Mouse (Mus musculus): ENCODE data around the gene Ccnd3.

Ccnd3 gene

DNA sequence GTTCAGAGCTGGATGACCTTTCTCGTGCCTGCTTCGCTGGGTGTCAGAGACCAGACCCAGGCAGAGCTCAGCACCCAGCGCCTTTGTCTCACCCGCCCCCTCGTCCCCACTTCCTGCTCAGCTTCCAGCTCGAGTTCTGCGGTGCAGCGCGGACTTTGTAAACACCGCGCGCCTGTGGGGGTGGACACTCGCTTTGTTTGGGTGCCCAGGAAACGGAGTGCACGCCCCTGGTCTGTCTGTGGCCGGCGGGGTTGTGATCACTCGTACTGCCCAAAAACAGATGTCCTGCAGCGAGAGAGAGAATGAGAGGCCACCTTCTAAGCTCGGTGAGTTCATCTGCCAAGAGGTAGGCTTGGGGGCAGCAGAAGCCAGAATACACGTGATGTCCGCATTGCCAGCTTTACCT, at the start of gene Ccnd3:
Gene Ccnd3, plus strand, starts transcription at position 111 of the 406 bp plus-strand sequence.
- no peak for TF ChIP-seq GATA4 (IDR thresholded peaks at IDR 0.05; ENCODE audit: insufficient replicate concordance, low read length)

DNA sequence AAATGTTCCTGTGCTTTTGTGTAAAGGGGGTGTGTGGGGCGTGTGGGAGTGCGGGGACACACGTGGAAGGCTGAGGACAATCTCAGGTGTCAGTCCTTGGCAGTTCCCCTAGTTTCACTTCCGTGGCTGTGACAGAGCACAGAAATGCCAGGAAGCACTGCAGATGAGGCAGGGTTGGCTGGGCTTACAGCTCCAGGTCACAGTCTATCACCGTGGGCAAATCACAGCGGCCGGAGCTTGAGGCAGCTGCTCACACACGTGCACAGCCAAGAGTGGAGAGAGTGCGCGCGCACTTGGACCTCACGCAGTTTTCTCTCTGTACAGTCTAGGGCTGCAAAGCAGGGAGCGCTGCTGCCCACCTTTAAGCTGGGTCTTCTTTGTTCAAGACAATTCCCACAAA, 46.5 kb upstream of the Ccnd3 start:
- TF ChIP-seq GATA4 (IDR thresholded peaks at IDR 0.05; ENCODE audit: insufficient replicate concordance, low read length): no peak

GRCm38 (mm10) chr17:47458936-47459335, 45.9 kb upstream of the Ccnd3 start:
- no peak for TF ChIP-seq GATA4 (IDR thresholded peaks at IDR 0.05; ENCODE audit: insufficient replicate concordance, low read length)

- peak; percentile 48; the same call in 1 of the 2 replicates for TF ChIP-seq GATA4 (IDR thresholded peaks at IDR 0.05; ENCODE audit: insufficient replicate concordance, low read length)
These were observed 45.4 kb upstream of the Ccnd3 start for GRCm38 (mm10) chr17:47459341-47459919.

- no peak for TF ChIP-seq GATA4 (IDR thresholded peaks at IDR 0.05; ENCODE audit: insufficient replicate concordance, low read length)
These were observed 43.2 kb upstream of the Ccnd3 start for GRCm38 (mm10) chr17:47461688-47462087.

DNA sequence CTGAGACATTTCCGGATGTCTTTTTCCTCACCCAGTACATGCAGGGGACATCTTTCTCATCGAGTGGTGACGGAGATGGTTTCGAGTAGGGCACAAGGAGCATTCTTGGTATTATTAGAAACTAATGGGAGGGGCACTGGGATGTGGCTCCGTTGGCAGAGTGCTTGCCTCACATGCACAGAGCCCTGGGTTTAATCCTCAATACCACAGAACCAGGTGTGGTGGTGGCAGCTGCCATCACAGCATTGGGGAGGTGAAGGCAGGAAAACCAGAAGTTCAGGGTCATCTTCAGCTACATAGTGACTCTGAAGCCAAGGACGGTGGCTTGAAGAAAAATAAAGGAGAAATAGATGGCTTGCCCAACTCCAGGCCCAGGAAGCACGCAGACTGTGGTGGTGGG, 42.6 kb upstream of the Ccnd3 start:
- TF ChIP-seq GATA4 (IDR thresholded peaks at IDR 0.05; ENCODE audit: insufficient replicate concordance, low read length): no peak

DNA sequence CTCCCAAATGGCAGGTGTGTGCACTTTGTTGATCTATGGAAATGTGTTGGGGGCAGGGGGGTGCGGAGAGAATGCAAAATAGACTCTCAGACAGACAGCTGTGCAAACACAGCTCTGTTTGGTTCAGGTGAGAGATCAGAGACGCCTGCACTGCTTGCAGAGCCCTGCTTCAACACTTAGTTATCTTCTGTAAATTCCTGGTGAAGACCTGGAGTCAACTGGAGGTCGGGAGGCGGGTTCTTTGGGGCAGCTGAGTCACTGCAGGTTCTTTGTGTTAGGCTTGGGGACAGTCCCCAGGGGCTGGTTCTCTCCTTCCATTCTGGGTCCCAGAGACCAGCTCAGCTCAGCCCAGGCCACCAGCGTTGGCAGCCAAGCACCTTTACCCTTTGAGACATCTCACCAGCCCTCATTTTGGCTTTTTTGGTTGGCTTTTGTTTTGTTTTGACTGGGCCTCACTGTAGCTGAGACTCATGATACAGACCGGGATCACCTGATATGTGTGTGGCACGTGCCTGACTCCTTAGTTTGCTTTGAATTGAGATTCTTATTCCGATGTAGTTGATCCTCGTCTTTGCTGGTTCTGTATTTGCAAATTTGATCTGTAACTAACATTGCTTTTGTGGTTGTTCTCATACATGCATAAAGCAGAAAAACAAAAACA, 42.0 kb upstream of the Ccnd3 start:
- TF ChIP-seq GATA4 (IDR thresholded peaks at IDR 0.05; ENCODE audit: insufficient replicate concordance, low read length): no peak

DNA sequence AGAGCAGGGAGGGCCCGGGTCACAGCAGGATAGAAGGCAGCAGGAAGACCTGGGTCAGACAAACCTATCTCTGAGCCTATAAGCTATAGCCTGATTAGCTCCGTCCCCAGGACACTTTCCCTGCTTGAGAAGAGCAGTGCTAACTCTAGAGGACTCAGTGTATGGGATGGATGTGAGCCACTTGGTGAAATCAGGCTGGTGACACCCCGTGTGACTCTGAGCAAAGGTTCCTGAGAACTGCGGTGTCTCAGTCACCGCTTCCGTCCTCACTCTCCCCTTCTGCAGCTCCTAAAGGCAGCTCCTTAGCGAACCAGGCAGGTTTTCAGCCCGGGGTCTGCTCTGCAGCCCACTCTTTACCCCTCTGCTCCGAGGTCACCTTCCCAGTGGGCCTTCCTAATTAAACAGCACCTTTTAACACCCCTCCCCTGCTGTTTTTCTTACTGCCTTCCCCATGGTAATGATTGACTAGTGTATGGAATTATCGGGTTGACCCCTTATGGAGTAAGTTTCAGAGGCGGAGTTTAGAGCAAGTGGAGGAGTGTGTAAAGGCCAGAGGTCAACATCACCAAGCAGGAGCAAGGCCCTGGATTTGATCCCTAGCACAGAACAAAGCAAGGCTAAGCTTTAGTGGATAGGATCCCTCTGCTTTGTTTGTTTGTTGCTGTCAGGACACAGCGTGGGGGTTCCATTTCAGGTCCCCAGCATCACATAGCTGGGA, 40.4 kb upstream of the Ccnd3 start:
- no peak for TF ChIP-seq GATA4 (IDR thresholded peaks at IDR 0.05; ENCODE audit: insufficient replicate concordance, low read length)

DNA sequence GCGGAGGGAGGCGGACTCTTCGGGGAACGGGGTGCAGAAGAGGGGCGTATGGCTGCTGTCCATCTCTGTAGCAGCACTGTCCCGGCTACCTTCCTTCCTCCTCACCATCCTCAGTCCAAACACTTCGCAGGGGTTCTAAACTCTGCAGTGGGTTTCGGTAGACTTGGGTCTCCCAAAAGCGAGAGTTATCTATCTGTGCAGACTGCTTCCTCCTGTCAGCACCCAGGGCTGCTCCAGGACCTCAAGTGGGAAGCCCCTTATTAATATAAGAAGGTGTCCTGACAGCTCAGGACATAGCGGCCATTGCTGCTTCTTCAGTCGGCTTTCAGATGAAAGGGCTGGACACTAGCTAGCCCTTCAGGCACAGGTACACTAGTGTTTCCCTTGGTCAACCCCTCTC, 39.8 kb upstream of the Ccnd3 start:
- TF ChIP-seq GATA4 (IDR thresholded peaks at IDR 0.05; ENCODE audit: insufficient replicate concordance, low read length): no peak

DNA sequence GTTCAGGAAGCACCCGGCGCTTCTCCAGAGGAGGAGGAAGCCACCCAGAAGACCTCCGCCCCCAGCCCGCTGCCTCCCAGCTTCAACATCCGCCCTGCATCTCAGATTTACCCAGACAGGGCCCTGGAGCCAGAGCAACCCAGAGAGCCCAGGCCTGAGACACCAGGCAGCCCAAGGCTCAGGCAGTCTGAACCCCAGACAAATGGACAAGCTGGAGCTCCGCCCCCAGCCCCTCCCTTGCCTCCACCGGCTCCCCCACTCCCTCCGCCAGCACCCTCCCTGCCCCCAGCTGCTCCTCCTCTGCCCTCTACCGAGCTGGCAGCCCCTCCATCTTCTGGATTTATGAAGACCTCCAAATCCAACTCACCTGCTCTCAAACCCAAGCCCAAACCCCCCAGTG, 38.6 kb upstream of the Ccnd3 start:
- TF ChIP-seq GATA4 (IDR thresholded peaks at IDR 0.05; ENCODE audit: insufficient replicate concordance, low read length): no peak

- TF ChIP-seq GATA4 (IDR thresholded peaks at IDR 0.05; ENCODE audit: insufficient replicate concordance, low read length): no peak
These were observed 37.2 kb upstream of the Ccnd3 start for GRCm38 (mm10) chr17:47467659-47468058.

- TF ChIP-seq GATA4 (IDR thresholded peaks at IDR 0.05; ENCODE audit: insufficient replicate concordance, low read length): no peak
These were observed 36.8 kb upstream of the Ccnd3 start for GRCm38 (mm10) chr17:47468063-47468462.

- TF ChIP-seq GATA4 (IDR thresholded peaks at IDR 0.05; ENCODE audit: insufficient replicate concordance, low read length): no peak
These were observed 36.4 kb upstream of the Ccnd3 start for GRCm38 (mm10) chr17:47468466-47468865.

GRCm38 (mm10) chr17:47469642-47470041, 35.2 kb upstream of the Ccnd3 start:
- TF ChIP-seq GATA4 (IDR thresholded peaks at IDR 0.05; ENCODE audit: insufficient replicate concordance, low read length): no peak

DNA sequence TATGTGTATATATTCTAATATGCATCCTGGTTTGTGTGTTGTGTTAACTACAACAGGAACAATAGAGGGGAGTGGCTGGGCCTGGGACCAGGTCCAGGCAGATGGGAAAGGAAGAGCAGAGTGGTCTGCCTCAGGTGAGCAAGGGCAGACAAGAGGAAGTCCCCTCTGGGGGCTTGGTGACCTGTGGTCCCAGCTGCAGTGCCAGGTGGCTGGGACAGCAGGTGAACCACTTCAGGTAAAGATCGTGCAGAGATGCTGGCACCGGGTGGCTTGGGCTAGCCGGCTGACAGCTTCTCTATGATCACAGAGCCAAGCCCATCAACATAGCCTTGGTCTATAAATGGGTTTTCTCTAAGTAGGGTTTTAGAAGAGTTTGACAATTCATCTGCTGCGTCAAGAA, 34.7 kb upstream of the Ccnd3 start:
- TF ChIP-seq GATA4 (IDR thresholded peaks at IDR 0.05; ENCODE audit: insufficient replicate concordance, low read length): no peak

- TF ChIP-seq GATA4 (IDR thresholded peaks at IDR 0.05; ENCODE audit: insufficient replicate concordance, low read length): no peak
These were observed 34.2 kb upstream of the Ccnd3 start for GRCm38 (mm10) chr17:47470686-47471085.
